Mouse (Mus musculus) spleen, adult 2 months (tissue): ENCODE results near the gene Auts2. TPM values are rescaled to one million over a fixed set of nuclear protein-coding genes. Genes with fewer than 3 reads are reported as not detected.

ENCODE experiments used
- DNase-seq, 2 experiments: peaks; one replicate each; pipeline versions ENCODE4 v3.0.0 to v3.0.0-alpha.2; 2012 to 2021; ENCODE audit warnings: low spot score in 2 of 2, low read depth in 1 of 2
- H3K27ac ChIP-seq: fragments of 200-500 bp; 2 replicates; pipeline ENCODE4 v1.5.1; 2012; ENCODE audit warnings: low read length, inconsistent platforms; ENCODE audit not compliant: insufficient read depth
- H3K27me3 ChIP-seq: fragments of 200-500 bp; 2 replicates; pipeline ENCODE4 v1.6.1; 2012; ENCODE audit warnings: mild to moderate bottlenecking, moderate library complexity, low read length, inconsistent platforms; ENCODE audit not compliant: control insufficient read depth, insufficient read depth
- H3K36me3 ChIP-seq: fragments of 200-500 bp; 2 replicates; pipeline ENCODE4 v1.6.1; 2012; ENCODE audit warnings: mild to moderate bottlenecking, low read length, inconsistent platforms; ENCODE audit not compliant: control insufficient read depth, insufficient read depth
- H3K4me1 ChIP-seq: fragments of 200-500 bp; 2 replicates; pipeline ENCODE4 v1.6.1; 2011; ENCODE audit warnings: inconsistent platforms; ENCODE audit not compliant: control insufficient read depth, insufficient read depth, insufficient read length
- H3K4me3 ChIP-seq: fragments of 200-500 bp; 2 replicates; pipeline ENCODE4 v1.5.1; 2011; ENCODE audit warnings: mild to moderate bottlenecking, inconsistent platforms; ENCODE audit not compliant: insufficient read depth, insufficient read length; ENCODE audit errors: extremely low read depth
- CTCF ChIP-seq: fragments of 200-500 bp; IDR thresholded peaks from 2 replicates; pipeline ENCODE4 v1.5.1; 2011; ENCODE audit warnings: mild to moderate bottlenecking, inconsistent platforms; ENCODE audit not compliant: insufficient read depth, insufficient read length, insufficient replicate concordance; ENCODE audit errors: extremely low read depth
- POLR2A ChIP-seq: fragments of 200-500 bp; IDR thresholded peaks from 2 replicates; pipeline ENCODE4 v1.6.1; 2011; ENCODE audit warnings: low read depth, low read length, inconsistent platforms
- WGBS: fragments of 180-500 bp; shearing (Covaris S2); methylation state at CpG from one replicate; pipeline ENCODE4 v1.1.7; 2018; 5-methylcytosine and 5-hydroxymethylcytosine counted together
- polyA plus RNA-seq: library from polyadenylated mRNA; depleted of rRNA; stranded (reverse); fragments of >200 nt; gene quantifications from 2 replicates; pipeline ENCODE4 v1.2.3, GENCODE M21; 2012

The Auts2 gene
- polyA plus RNA-seq, 1 experiment, result 1.3 TPM

DNA sequence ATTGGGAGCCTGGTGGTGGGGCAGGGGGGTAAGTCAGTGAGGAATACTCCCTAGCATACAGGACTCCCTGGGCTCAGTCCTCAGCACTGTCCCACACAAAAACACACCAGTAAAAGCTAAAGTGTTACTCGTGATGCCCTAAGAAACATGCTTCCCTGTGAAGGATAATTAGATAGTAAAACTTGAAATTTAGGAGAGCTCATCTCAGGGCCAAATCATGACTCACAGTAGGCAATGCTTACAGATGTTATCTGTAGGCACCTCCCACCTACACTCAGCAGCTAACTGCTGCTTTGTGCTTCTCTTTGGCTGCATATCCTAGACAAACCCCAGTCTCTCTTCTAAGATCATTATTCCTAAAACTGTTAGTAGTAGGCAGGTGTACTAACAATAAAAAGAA is 168.0 kb downstream of the Auts2 start:
- 81% methylated on average over 1 of the region's 1 CpGs for WGBS

DNA sequence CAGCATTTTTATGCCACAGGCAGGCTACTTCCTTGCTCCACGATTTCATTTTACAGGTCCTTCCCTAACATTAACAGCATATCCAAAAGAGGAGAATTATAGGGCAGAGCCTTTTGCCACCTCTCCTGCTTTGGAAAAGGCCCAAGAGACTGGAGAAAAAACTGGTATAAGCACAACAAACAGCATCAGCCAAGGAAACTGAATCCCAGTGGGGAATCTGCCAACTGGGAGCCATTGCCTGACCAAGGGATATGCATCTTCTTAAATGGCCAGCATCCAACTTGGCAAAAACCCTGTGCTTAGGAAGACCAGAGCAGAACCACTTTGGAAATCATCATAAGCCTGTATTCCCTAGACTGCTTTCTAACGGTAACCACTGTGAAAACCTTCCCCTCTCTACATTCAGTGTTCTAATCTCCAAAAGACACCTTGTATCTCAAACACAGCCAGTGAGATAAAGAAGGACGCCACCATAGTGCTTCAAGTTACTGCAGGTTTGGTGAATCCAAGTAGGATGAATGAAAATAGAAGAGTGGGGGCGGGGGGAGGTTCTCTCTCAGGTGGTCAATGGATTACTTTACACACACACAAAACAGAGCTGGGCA is 169.6 kb downstream of the Auts2 start:
- Histone ChIP-seq H3K27me3 (no peaks in the 10 kb centered on the region), H3K4me3 (no peak overlapping the region), H3K27ac (no peak overlapping the region), H3K4me1 (no peaks in the 10 kb centered on the region), H3K36me3 (no peaks in the 10 kb centered on the region)
- DNase-seq, result no peak
- WGBS, result 78% methylated on average over 4 of the region's 4 CpGs
- no peak for TF ChIP-seq CTCF
- no peak for TF ChIP-seq POLR2A

More for the DNA sequence above, 168.0 kb downstream of the Auts2 start:
- no peak overlapping the region for H3K27ac ChIP-seq
- H3K36me3 ChIP-seq, result no peaks in the 10 kb centered on the region
- no peak overlapping the region for H3K4me3 ChIP-seq
- no peak for TF ChIP-seq POLR2A
- no peak for TF ChIP-seq CTCF
- no peak for DNase-seq
- no peaks in the 10 kb centered on the region for H3K4me1 ChIP-seq
- H3K27me3 ChIP-seq, result no peaks in the 10 kb centered on the region

DNA sequence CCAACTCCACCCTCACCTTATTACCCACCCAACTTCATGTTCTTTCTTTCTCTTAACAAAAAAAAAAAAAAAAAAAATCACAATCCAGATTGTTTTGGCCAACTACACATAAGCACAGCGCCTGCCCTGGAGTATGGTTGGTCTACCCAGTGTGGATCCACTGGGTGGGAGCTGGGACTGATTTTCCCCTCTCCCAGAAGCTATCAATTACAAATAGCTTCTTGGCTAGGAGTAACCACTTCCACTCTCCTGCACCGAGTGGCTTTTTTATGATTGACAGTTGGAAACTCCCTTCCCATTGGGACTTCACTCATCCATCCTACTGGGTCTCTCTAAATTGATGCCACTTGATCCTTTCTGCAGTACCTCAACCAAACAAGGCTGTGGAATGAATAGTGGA is 170.5 kb downstream of the Auts2 start:
- DNase-seq, result no peak
- no peaks in the 10 kb centered on the region for H3K4me1 ChIP-seq
- no peak overlapping the region for H3K4me3 ChIP-seq
- H3K27me3 ChIP-seq, result no peaks in the 10 kb centered on the region
- H3K36me3 ChIP-seq, result no peaks in the 10 kb centered on the region
- no peak overlapping the region for H3K27ac ChIP-seq
- no peak for TF ChIP-seq POLR2A
- no peak for TF ChIP-seq CTCF
- 78% methylated on average over 2 of the region's 2 CpGs for WGBS

DNA sequence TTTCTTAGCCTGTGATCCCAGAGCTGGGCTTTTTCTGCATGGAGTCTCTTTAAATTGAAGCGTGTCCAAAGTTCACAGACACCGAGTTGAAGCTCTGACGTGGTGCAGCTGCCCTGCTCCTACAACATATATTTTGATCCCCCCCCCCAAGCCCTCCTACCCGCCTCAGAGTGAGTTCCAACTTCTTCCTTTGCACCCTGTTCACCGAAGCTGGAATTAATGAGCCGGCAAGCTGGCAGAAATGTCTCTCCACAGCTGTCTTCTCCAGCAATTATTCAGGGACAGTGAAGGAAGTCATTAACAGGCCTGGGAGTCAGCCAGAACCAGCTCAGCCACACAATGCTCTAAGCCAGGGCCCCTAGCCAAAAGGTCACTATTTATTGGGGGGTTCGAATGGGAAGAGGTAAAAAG is 174.5 kb downstream of the Auts2 start:
- Histone ChIP-seq H3K4me1 (no peaks in the 10 kb centered on the region), H3K36me3 (no peaks in the 10 kb centered on the region), H3K27ac (no peak overlapping the region), H3K27me3 (no peaks in the 10 kb centered on the region), H3K4me3 (no peak overlapping the region)
- no peak for TF ChIP-seq POLR2A
- TF ChIP-seq CTCF, result no peak
- 74% methylated on average over 7 of the region's 7 CpGs for WGBS
- no peak for DNase-seq

DNA sequence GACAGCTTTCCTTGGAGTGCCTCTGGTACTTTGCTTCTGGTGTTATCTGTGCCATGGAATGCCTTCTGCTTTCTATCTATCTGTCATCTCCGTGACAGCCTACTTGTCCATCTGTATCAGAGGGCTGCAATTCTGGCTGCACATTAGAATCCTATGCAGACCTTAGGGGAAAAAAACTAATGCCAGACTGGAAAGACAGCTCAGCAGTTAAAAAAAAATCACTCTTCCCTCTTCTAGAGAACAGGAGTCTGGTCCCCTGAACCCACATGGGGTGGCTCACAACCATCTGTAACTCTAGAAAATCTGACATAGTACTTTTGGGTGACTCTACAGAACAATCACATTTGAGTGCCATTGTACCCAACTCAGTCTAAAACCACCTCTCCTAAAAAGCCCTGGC is 181.9 kb downstream of the Auts2 start:
- H3K27me3 ChIP-seq, result no peaks in the 10 kb centered on the region
- WGBS, result 85% methylated on average over 1 of the region's 1 CpGs
- H3K27ac ChIP-seq, result no peak overlapping the region
- no peak overlapping the region for H3K4me3 ChIP-seq
- DNase-seq, result no peak
- H3K36me3 ChIP-seq, result no peaks in the 10 kb centered on the region
- no peak for TF ChIP-seq POLR2A
- TF ChIP-seq CTCF, result no peak
- no peaks in the 10 kb centered on the region for H3K4me1 ChIP-seq

DNA sequence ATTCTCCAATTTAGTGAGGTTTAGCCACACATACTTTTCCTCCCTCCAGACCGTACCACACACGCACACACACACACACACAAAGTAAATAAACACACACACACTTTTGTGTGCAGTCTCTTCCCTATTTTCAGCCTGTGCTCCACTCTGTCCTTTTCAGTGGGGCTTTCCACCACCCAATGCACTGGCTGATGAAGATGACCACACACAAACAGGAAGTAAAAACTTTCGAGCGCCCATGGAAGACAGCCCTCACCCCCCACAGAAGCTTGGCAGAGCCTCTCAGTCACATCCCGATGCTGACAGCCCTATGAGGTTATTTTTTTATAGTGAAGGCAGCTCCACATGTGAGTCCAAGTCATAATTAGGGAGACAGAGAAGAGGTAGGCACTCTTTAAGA is 185.4 kb downstream of the Auts2 start:
- Histone ChIP-seq H3K36me3 (no peaks in the 10 kb centered on the region), H3K4me1 (no peaks in the 10 kb centered on the region), H3K4me3 (no peak overlapping the region), H3K27me3 (no peaks in the 10 kb centered on the region), H3K27ac (no peak overlapping the region)
- DNase-seq, result no peak
- TF ChIP-seq CTCF, result no peak
- no peak for TF ChIP-seq POLR2A
- 36% methylated on average over 5 of the region's 5 CpGs for WGBS

DNA sequence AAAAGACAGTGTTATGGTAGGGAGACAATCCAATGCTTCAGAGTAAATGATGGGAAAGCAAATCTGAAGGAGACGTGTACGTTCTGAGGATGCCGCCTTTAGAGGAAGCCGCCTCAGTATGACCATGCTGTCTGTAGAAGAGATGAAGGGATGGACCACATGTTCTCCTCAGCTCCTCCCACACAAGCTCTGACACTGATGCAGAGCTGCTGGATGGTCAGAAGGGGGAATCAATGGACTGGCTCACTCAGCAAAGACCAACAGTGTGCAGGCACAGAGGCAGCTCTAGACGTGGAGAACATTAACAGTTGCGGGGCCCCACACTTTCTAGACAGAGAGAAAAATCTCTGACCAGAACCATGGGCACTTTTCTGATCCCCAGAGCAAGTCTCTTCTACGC is 187.2 kb downstream of the Auts2 start:
- Histone ChIP-seq H3K4me1 (no peaks in the 10 kb centered on the region), H3K4me3 (no peak overlapping the region), H3K27me3 (no peaks in the 10 kb centered on the region), H3K27ac (no peak overlapping the region), H3K36me3 (no peaks in the 10 kb centered on the region)
- 89% methylated on average over 7 of the region's 7 CpGs for WGBS
- no peak for DNase-seq
- TF ChIP-seq POLR2A (no peak), CTCF (no peak)

DNA sequence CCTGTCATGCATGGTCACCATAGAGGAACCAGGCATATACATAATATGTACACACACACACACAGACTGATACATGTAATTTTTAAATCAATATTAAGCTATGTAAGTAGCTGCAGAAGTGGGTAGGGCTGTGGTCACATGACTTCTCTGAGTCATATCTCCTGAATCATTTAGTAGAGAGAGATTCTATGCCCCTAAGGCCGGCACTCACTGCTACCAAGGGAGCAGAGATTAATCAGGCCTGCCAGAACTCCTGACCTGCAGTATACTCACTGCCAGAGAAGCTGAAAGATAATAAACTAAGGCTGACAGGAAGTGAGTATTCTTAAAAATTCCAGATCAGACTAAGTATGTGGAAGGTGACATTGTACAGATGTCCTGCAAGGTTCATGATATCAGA is 190.7 kb downstream of the Auts2 start:
- WGBS, result 57% methylated on average over 1 of the region's 1 CpGs
- DNase-seq, result no peak
- TF ChIP-seq POLR2A, result no peak
- TF ChIP-seq CTCF, result no peak
- no peaks in the 10 kb centered on the region for H3K36me3 ChIP-seq
- H3K27me3 ChIP-seq, result no peaks in the 10 kb centered on the region
- no peak overlapping the region for H3K27ac ChIP-seq
- no peaks in the 10 kb centered on the region for H3K4me1 ChIP-seq
- no peak overlapping the region for H3K4me3 ChIP-seq
